Mouse (Mus musculus): Measurements from ENCODE around the gene Zfp667. TPM values are rescaled to one million over a fixed set of nuclear protein-coding genes. Genes with fewer than 3 reads are reported as not detected.
"Not testable (repeated sequence)": the region's sequence is repeated elsewhere in the genome, so short reads cannot be mapped to it uniquely, and the experiment has no call there.

Gene Zfp667
- total RNA-seq, 1 experiment: 2.3 TPM

DNA sequence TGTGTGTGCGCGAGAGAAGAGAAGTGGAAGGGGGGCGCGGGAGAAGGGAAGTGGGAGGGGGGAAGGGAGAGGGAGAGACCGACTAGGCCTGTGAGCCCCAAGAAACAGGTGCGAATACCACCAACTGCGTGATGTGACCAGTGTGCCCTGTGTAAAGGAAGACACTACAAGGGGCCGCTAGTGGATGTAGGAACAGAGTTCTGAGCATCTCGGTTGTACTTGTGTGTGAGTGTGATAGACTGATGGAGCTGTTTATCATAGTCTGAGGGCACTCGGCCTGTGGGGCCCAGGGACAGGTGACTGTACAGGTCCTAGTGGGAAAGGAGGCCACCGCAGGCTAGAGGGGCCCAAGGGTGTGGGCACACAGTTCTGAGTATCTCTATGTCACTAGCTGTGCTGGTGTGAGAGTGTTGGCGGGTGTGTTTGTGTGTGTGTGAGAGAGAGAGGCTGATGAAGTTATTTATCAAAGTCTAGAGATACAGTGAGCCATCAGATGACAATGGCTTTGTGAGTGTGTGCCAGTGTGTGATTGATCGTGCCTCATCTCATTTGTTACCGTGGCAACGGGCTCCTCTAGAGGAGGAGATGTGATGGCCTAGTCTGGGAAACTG is 647 bp downstream of the Zfp667 start:
- Histone ChIP-seq H3K4me1 (ENCODE audit: control insufficient read depth in 2 of 2, insufficient read depth in 2 of 2, low read length in 2 of 2, poor library complexity in 1 of 2) (peaks cover 3 to 5% of the 10 kb centered on the region in 2 experiments; a peak in 2 of 4 replicates), H3K4me3 (ENCODE audit: insufficient read depth in 1 of 2, low read depth in 1 of 2, low read length in 2 of 2, poor library complexity in 1 of 2, severe bottlenecking in 1 of 2) (peak overlapping the region; percentile 70 to 88), H3K9ac (ENCODE audit: insufficient read depth, low read depth, low read length, poor library complexity, severe bottlenecking) (peak overlapping the region; percentile 54; the same call in 1 of the 2 replicates), H3K27ac (ENCODE audit: insufficient read depth, low read depth, low read length, poor library complexity, severe bottlenecking) (no peak overlapping the region), H3K36me3 (ENCODE audit: control insufficient read depth, insufficient read depth, low read length, poor library complexity, severe bottlenecking) (no peaks in the 10 kb centered on the region), H3K9me3 (ENCODE audit: control insufficient read depth, insufficient read depth, low read depth, low read length) (no peaks in the 10 kb centered on the region)
- in situ Hi-C loops (cut with MboI; ENCODE audit: low sequenced_read_pairs in 2 of 2, unreplicated experiment in 2 of 2): no loop called here
- TF ChIP-seq ZC3H11A (IDR thresholded peaks at IDR 0.05; ENCODE audit: borderline replicate concordance, low read depth, low read length): no peak
- DNase-seq (ENCODE audit: low read depth, low spot score): no peak

DNA sequence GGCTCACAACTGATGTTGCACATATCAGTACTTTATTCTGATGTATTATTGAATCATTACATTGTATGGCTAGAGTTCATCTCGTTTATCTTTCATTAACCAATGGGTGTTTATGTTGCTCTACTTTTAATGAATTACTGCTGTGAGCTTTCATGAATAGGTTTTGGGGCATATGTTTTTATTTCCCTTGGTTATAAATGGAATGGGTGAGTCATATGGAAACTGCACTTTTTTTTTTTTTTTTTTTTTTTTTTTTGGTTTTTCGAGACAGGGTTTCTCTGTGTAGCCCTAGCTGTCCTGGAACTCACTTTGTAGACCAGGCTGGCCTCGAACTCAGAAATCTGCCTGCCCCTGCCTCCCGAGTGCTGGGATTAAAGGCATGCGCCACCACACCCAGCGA is 4.7 kb downstream of the Zfp667 start:
- H3K4me1 ChIP-seq (ENCODE audit: control insufficient read depth in 2 of 2, insufficient read depth in 2 of 2, low read length in 2 of 2, poor library complexity in 1 of 2); H3K36me3 ChIP-seq (ENCODE audit: control insufficient read depth, insufficient read depth, low read length, poor library complexity, severe bottlenecking); H3K27ac ChIP-seq (ENCODE audit: insufficient read depth, low read depth, low read length, poor library complexity, severe bottlenecking); H3K4me3 ChIP-seq (ENCODE audit: insufficient read depth in 1 of 2, low read depth in 1 of 2, low read length in 2 of 2, poor library complexity in 1 of 2, severe bottlenecking in 1 of 2); H3K9ac ChIP-seq (ENCODE audit: insufficient read depth, low read depth, low read length, poor library complexity, severe bottlenecking); DNase-seq (ENCODE audit: low read depth, low spot score); in situ Hi-C loops (cut with MboI; ENCODE audit: low sequenced_read_pairs in 2 of 2, unreplicated experiment in 2 of 2); H3K9me3 ChIP-seq (ENCODE audit: control insufficient read depth, insufficient read depth, low read depth, low read length): not testable (repeated sequence)

DNA sequence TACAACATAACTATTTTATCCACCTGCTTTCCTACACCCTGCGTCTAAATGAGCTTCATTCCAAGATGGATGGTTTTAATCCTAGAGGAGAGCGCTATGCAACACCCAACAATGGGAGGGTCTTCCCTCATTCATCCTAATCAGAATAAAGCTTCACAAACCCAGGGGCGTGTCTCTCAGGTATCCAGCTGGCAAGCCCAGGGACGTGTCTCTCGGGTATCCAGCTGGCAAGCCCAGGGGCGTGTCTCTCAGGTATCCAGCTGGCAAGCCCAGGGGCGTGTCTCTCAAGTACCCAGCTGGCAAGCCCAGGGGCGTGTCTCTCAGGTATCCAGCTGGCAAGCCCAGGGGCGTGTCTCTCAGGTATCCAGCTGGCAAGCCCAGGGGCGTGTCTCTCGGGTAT is 14.4 kb downstream of the Zfp667 start:
- H3K4me3 ChIP-seq (ENCODE audit: insufficient read depth in 1 of 2, low read depth in 1 of 2, low read length in 2 of 2, poor library complexity in 1 of 2, severe bottlenecking in 1 of 2); in situ Hi-C loops (cut with MboI; ENCODE audit: low sequenced_read_pairs in 2 of 2, unreplicated experiment in 2 of 2); H3K36me3 ChIP-seq (ENCODE audit: control insufficient read depth, insufficient read depth, low read length, poor library complexity, severe bottlenecking): not testable (repeated sequence)

DNA sequence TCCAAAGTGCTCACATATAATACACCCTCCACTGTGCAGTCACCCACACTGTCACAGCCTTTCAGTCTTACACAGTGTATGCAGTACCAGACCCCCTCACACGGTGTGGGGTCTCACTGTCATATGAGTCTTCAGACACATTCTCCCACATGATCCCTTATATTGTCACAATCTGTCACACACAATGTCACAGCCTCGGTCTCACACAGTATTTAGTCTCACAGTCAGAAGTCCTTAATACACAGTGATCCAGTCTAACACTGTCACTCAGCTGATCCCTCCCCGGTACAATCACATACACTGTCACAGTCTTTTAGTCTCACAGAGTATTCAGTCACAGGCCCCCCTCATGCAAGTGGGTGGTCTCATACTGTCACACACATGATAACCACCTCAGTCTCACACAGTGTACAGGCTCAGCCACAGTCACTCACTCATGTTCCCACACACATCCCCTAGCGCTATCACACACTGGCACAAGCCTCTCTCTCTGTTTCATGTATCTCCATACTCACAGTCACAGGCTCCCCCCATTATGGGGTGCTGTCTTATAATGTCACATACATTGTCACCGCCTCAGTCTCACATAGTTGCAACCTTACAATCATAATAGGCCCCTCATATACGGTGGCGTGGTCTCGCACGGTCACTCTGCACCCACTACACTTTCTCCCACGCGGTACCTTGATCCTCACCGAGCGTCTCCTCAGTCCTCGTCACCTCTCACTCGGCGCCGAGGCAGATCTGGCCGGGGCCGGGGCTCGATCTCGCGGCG is 44.3 kb downstream of the Zfp667 start:
- Histone ChIP-seq H3K9ac (ENCODE audit: insufficient read depth, low read depth, low read length, poor library complexity, severe bottlenecking) (peak overlapping the region; percentile 67), H3K9me3 (ENCODE audit: control insufficient read depth, insufficient read depth, low read depth, low read length) (no peaks in the 10 kb centered on the region), H3K27ac (ENCODE audit: insufficient read depth, low read depth, low read length, poor library complexity, severe bottlenecking) (no peak overlapping the region), H3K36me3 (ENCODE audit: control insufficient read depth, insufficient read depth, low read length, poor library complexity, severe bottlenecking) (no peaks in the 10 kb centered on the region), H3K4me3 (ENCODE audit: insufficient read depth in 1 of 2, low read depth in 1 of 2, low read length in 2 of 2, poor library complexity in 1 of 2, severe bottlenecking in 1 of 2) (peak overlapping the region; percentile 66 to 93), H3K4me1 (ENCODE audit: control insufficient read depth in 2 of 2, insufficient read depth in 2 of 2, low read length in 2 of 2, poor library complexity in 1 of 2) (peaks cover 0 to 7% of the 10 kb centered on the region in 2 experiments; a peak in 2 of 4 replicates)
- no peak for DNase-seq (ENCODE audit: low read depth, low spot score)
- TF ChIP-seq HCFC1 (IDR thresholded peaks at IDR 0.05; ENCODE audit: borderline replicate concordance, insufficient read depth, low read length) (no peak), ZNF384 (IDR thresholded peaks at IDR 0.05; ENCODE audit: low read depth, low read length) (no peak), ZC3H11A (IDR thresholded peaks at IDR 0.05; ENCODE audit: borderline replicate concordance, low read depth, low read length) (no peak), CHD2 (IDR thresholded peaks at IDR 0.05; ENCODE audit: low read depth, low read length) (no peak), MAFK (IDR thresholded peaks at IDR 0.05; ENCODE audit: insufficient read depth, low read depth, low read length) (no peak)
- in situ Hi-C loops (cut with MboI; ENCODE audit: low sequenced_read_pairs in 2 of 2, unreplicated experiment in 2 of 2): no loop called here

More for the DNA sequence above, 14.4 kb downstream of the Zfp667 start:
- DNase-seq (ENCODE audit: low read depth, low spot score); H3K9me3 ChIP-seq (ENCODE audit: control insufficient read depth, insufficient read depth, low read depth, low read length); H3K27ac ChIP-seq (ENCODE audit: insufficient read depth, low read depth, low read length, poor library complexity, severe bottlenecking); H3K9ac ChIP-seq (ENCODE audit: insufficient read depth, low read depth, low read length, poor library complexity, severe bottlenecking): not testable (repeated sequence)
- H3K4me1 ChIP-seq (ENCODE audit: control insufficient read depth in 2 of 2, insufficient read depth in 2 of 2, low read length in 2 of 2, poor library complexity in 1 of 2): peaks cover 3 to 14% of the 10 kb centered on the region in 2 experiments; a peak in 2 of 4 replicates

Measured in ES-E14 (cell line).